In genomic region chr16:35601426-35601825, GRCm38 (mm10) we compare ENCODE assay signal across 29 mouse cellular contexts.
"Had no signal": no experiment of that assay in that cellular context is flagged by ENCODE, and none has a peak within 500 bp of the region (broad histone marks: within the 10 kb centered on the region; RNA-seq: fewer than 3 reads in every experiment).

No protein-coding gene starts in this region.

- H3K27ac ChIP-seq: heart, embryonic 13.5 days; heart, embryonic 15.5 days; hindbrain, embryonic 12.5 days; hindbrain, embryonic 13.5 days; hindbrain, embryonic 14.5 days; hindbrain, embryonic 15.5 days; hindbrain, postnatal 0 days; intestine, embryonic 15.5 days; kidney, embryonic 15.5 days; kidney, postnatal 0 days; layer of hippocampus, adult 2 months; left cerebral cortex, adult 2 months had no signal

- H3K4me3 ChIP-seq: heart, embryonic 12.5 days; heart, embryonic 13.5 days; heart, embryonic 15.5 days; hindbrain, embryonic 10.5 days; hindbrain, embryonic 12.5 days; hindbrain, embryonic 13.5 days; hindbrain, embryonic 15.5 days; intestine, embryonic 15.5 days; kidney, embryonic 15.5 days; layer of hippocampus, adult 2 months; left cerebral cortex, adult 2 months had no signal

- H3K36me3 ChIP-seq: heart, embryonic 12.5 days; heart, embryonic 13.5 days; heart, embryonic 15.5 days; hindbrain, embryonic 12.5 days; hindbrain, embryonic 13.5 days; hindbrain, embryonic 15.5 days; intestine, embryonic 15.5 days; kidney, embryonic 15.5 days had no signal

- DNase-seq: heart, postnatal 10 days; heart, postnatal 14 days; heart, postnatal 36 days; heart, postnatal 4 days; kidney, adult 11 months; kidney, adult 18-20 months; kidney, adult 8-10 months; kidney, adult 9 months; kidney, postnatal 10 days; kidney, postnatal 14 days; kidney, postnatal 25 days; kidney, postnatal 36 days; kidney, postnatal 4 days; layer of hippocampus, adult 9-11 months; layer of hippocampus, postnatal 36 days had no signal

- H3K27me3 ChIP-seq: hindbrain, embryonic 12.5 days; hindbrain, embryonic 13.5 days; hindbrain, embryonic 15.5 days; intestine, embryonic 15.5 days had no signal
